Mouse (Mus musculus) C2C12 (cell line): ENCODE data around the gene Galnt7. TPM values are rescaled to one million over a fixed set of nuclear protein-coding genes. Genes with fewer than 3 reads are reported as not detected.
A peak's percentile ranks its signal among the peaks of the same experiment; 100 is the strongest.

Source experiments
- H3K27me3 ChIP-seq: one replicate; pipeline ENCODE4 v1.6.1; 2011; ENCODE audit not compliant: control insufficient read depth, insufficient read depth, insufficient read length
- H3K36me3 ChIP-seq: one replicate; pipeline ENCODE4 v1.6.1; 2011; ENCODE audit not compliant: control insufficient read depth, insufficient read depth
- H3K4me3 ChIP-seq: one replicate; pipeline ENCODE4 v1.5.1; 2011; ENCODE audit warnings: mild to moderate bottlenecking, control low read depth; ENCODE audit not compliant: poor library complexity, insufficient read depth, severe bottlenecking
- H3K79me2 ChIP-seq: one replicate; pipeline ENCODE4 v1.6.1; 2011; ENCODE audit not compliant: control insufficient read depth, insufficient read depth
- H3K79me3 ChIP-seq: one replicate; pipeline ENCODE4 v1.6.1; 2011; ENCODE audit warnings: low read depth, control low read depth
- H3ac ChIP-seq: one replicate; pipeline ENCODE3; 2011; ENCODE audit warnings: low read depth; ENCODE audit not compliant: control insufficient read depth, insufficient read length
- CEBPB ChIP-seq: IDR thresholded peaks from one replicate; pipeline ENCODE4 v1.6.1; 2011; ENCODE audit warnings: low read depth, mild to moderate bottlenecking, control low read depth, moderate library complexity
- CTCF ChIP-seq: IDR thresholded peaks from one replicate; pipeline ENCODE4 v1.5.1; 2011; ENCODE audit not compliant: control insufficient read depth, insufficient read depth, insufficient read length
- FOSL1 ChIP-seq: IDR thresholded peaks from one replicate; pipeline ENCODE4 v1.8.0; 2011; ENCODE audit warnings: mild to moderate bottlenecking, low read length; ENCODE audit not compliant: poor library complexity, insufficient read depth, severe bottlenecking
- MAX ChIP-seq: IDR thresholded peaks from one replicate; pipeline ENCODE4 v1.6.1; 2011; ENCODE audit warnings: mild to moderate bottlenecking, control low read depth
- MYOD1 ChIP-seq: IDR thresholded peaks from one replicate; pipeline ENCODE4 v1.6.1; 2011; ENCODE audit warnings: low read depth; ENCODE audit not compliant: control insufficient read depth, insufficient read length
- MYOG ChIP-seq: IDR thresholded peaks from one replicate; pipeline ENCODE4 v1.6.1; 2011; ENCODE audit not compliant: control insufficient read depth, insufficient read length; ENCODE audit errors: extremely low read depth
- USF1 ChIP-seq: IDR thresholded peaks from one replicate; pipeline ENCODE4 v1.6.1; 2011; ENCODE audit warnings: low read depth, mild to moderate bottlenecking, control low read depth, moderate library complexity
- polyA plus RNA-seq: library from polyadenylated mRNA; unstranded; fragments of >200 nt; fragmentation: generic; extraction: Trizol; gene quantifications from one replicate; pipeline ENCODE4 v1.2.1, GENCODE M21; 2012; ENCODE audit warnings: missing spikeins

Gene Galnt7
- polyA plus RNA-seq, 1 experiment, result 5.9 TPM

DNA sequence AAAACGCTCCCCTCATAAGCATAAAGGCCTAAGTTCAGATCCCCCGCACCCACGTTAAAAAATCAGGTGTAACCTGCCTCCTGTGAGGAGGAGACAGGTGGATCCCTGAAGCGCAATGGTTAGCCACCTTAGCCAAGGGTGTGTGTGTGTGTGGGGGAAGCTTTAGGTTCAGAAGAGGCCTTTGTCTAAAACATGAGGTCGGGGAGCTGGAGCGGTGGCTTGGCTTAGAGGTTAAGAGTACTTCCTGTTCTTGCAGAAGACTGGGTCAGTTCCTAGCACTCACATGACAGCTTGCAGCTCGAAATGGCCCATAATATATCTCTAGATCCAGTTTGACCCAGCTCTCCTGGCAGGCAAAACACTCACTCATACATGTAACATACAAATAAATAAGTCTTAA lies 60.2 kb downstream of the Galnt7 start:
- peaks cover 14% of the 10 kb centered on the region for H3K79me3 ChIP-seq
- no peaks in the 10 kb centered on the region for H3K27me3 ChIP-seq
- TF ChIP-seq MAX (no peak), MYOG (no peak), MYOD1 (no peak), CTCF (no peak), USF1 (no peak), CEBPB (no peak), FOSL1 (no peak)
- no peaks in the 10 kb centered on the region for H3K36me3 ChIP-seq
- no peak overlapping the region for H3K4me3 ChIP-seq
- H3ac ChIP-seq, result no peak overlapping the region
- H3K79me2 ChIP-seq, result peaks cover 27% of the 10 kb centered on the region

DNA sequence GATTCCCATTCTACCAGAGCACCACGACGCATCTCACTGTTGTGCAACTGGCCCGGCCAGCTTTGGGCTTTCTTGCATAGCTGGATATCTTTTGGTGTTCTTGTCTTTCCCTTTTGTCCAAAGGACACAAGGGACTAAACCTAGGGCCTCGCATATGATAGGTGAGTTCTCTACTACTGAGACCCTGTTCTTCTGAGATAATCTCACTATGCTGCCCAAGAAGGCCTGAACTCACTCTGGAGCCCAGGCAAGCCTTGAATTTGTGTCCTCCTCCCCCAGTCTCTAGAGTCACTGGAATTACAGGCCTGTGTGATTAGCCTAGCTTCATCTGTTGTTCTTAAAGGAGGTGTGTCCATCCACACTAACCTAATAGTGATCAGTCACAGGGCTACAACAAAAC lies 61.2 kb downstream of the Galnt7 start:
- Histone ChIP-seq H3K4me3 (no peak overlapping the region), H3K27me3 (no peaks in the 10 kb centered on the region), H3K79me3 (peaks cover 14% of the 10 kb centered on the region), H3K79me2 (peaks cover 30% of the 10 kb centered on the region), H3ac (no peak overlapping the region), H3K36me3 (no peaks in the 10 kb centered on the region)
- TF ChIP-seq FOSL1, result no peak
- no peak for TF ChIP-seq MYOD1
- TF ChIP-seq CEBPB, result no peak
- TF ChIP-seq CTCF, result no peak
- TF ChIP-seq MYOG, result no peak
- no peak for TF ChIP-seq MAX
- no peak for TF ChIP-seq USF1

GRCm38 (mm10) chr8:57590015-57590414 lies 62.8 kb downstream of the Galnt7 start:
- Histone ChIP-seq H3K79me2 (peaks cover 35% of the 10 kb centered on the region), H3K79me3 (peaks cover 13% of the 10 kb centered on the region), H3K27me3 (no peaks in the 10 kb centered on the region), H3K36me3 (no peaks in the 10 kb centered on the region), H3K4me3 (no peak overlapping the region), H3ac (no peak overlapping the region)
- TF ChIP-seq CEBPB, result no peak
- no peak for TF ChIP-seq FOSL1
- no peak for TF ChIP-seq USF1
- TF ChIP-seq MYOD1, result no peak
- no peak for TF ChIP-seq MYOG
- TF ChIP-seq CTCF, result no peak
- no peak for TF ChIP-seq MAX

DNA sequence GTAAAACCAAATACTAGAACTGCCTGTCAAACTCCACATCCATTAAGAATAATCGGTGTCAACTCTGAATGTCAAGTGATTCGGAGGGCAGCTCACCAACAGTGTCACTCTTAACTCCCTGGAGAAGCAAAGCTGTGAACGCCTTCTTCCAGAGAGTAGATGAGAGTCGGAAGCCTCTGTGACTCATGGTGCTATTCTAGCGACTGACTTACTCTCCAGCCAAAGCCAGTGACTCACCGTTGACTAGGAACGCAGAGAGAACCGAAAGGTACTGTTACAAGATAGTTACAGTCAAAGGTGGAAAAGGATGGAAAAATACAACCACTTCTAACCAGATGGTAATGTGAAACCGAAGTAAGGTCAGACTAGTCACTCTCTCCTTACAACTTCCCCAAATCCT lies 63.7 kb downstream of the Galnt7 start:
- peaks cover 35% of the 10 kb centered on the region for H3K79me2 ChIP-seq
- H3K36me3 ChIP-seq, result no peaks in the 10 kb centered on the region
- H3K4me3 ChIP-seq, result no peak overlapping the region
- H3K27me3 ChIP-seq, result no peaks in the 10 kb centered on the region
- no peak overlapping the region for H3ac ChIP-seq
- H3K79me3 ChIP-seq, result peaks cover 13% of the 10 kb centered on the region
- TF ChIP-seq FOSL1 (peak; percentile 83), CTCF (no peak), MAX (peak; percentile 15), CEBPB (no peak), USF1 (no peak)

DNA sequence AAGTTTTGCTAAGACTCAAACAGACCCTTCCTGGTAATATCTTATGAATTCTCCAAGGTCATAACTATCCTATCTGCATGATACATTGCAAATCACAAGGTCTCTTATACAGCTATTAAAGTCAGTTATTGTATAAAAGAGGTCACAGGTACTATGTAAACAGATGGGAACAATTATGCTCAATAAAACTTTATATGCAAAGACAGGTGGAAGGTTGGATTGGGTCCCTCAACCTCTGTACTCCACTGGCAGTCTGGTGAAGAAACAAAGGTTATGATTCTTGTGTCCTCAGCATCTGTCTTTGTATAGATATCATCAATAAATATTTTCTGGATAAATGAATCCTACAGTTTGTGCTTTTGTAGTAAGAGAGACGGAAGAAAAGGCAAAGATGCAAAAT lies 64.2 kb downstream of the Galnt7 start:
- no peak overlapping the region for H3ac ChIP-seq
- H3K79me3 ChIP-seq, result peaks cover 13% of the 10 kb centered on the region
- H3K27me3 ChIP-seq, result no peaks in the 10 kb centered on the region
- H3K36me3 ChIP-seq, result no peaks in the 10 kb centered on the region
- no peak for TF ChIP-seq CEBPB
- no peak for TF ChIP-seq USF1
- TF ChIP-seq MYOD1, result no peak
- no peak for TF ChIP-seq MYOG
- no peak for TF ChIP-seq FOSL1
- no peak for TF ChIP-seq MAX
- no peak for TF ChIP-seq CTCF
- peaks cover 33% of the 10 kb centered on the region for H3K79me2 ChIP-seq
- no peak overlapping the region for H3K4me3 ChIP-seq

- H3K27me3 ChIP-seq, result no peaks in the 10 kb centered on the region
- no peak overlapping the region for H3ac ChIP-seq
- H3K79me2 ChIP-seq, result peaks cover 21% of the 10 kb centered on the region
- no peaks in the 10 kb centered on the region for H3K36me3 ChIP-seq
- H3K79me3 ChIP-seq, result peaks cover 11% of the 10 kb centered on the region
- TF ChIP-seq CEBPB (no peak), USF1 (peak; percentile 68), FOSL1 (no peak)
- no peak overlapping the region for H3K4me3 ChIP-seq
These were observed 66.2 kb downstream of the Galnt7 start for GRCm38 (mm10) chr8:57586667-57587066.
